Mouse (Mus musculus): Measurements from ENCODE around the gene Fbxl8. TPM values are rescaled to one million over a fixed set of nuclear protein-coding genes. Genes with fewer than 3 reads are reported as not detected.
A peak's percentile ranks its signal among the peaks of the same experiment; 100 is the strongest.
"Not testable (repeated sequence)": the region's sequence is repeated elsewhere in the genome, so short reads cannot be mapped to it uniquely, and the experiment has no call there.

The Fbxl8 gene
- total RNA-seq (2021): 1 to 10 TPM; 3.7 TPM

DNA sequence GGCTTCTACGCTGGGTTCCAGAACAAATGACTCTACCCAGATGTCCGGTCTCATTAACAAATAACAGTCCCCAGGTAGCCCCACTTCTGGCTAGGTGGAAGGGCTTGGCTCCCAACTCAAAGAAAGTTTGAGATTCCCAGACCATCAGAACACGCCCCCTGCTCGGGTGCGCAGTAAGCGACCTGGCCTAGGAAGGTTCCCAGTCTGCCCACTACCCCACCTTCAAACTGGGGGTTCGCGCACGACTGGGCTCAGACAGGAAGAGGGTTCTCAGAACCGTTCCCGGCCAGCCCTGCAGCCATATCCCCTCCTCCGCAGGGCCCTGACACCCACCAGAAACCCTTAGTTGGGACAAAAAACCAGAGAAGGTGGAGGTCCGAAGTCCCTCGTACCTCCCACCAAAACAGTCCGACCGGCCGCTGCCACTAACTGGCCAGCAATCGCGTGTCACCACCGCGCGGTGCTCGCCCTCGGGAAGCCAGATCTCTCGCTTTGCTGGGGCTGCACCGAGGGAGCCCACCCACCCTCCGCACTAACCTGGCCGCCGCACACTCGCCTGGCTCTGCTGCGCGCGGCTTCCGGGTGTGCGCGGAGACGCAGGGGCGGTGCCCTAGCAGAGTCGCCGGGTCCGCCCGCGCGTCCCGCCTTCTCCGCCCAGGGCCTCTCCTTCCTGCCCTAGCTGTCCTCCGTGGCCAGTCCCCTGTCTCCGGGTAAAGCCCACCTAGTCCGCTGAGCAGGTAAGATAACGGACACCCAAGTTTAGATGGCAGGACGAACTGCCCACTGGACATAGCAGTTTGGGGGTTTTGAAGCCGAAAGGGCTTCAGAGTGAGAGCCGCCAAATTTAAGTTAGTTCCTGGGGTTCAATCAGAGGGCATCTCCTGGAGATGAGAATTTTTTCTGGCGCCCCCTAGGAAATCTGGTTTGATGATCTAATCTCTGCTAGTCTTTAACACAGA lies at the start of gene Fbxl8, which contains the start of gene Tradd:
Fbxl8 (plus strand) TSS at position 625 of the 959 bp plus-strand sequence.
Tradd (minus strand) TSS at position 586 of the 959 bp plus-strand sequence.
- DNase-seq: peak; percentile 74

- DNase-seq: no peak
Measured at GRCm38 (mm10) chr8:105217926-105218522, 46.4 kb upstream of the Fbxl8 start.

DNA sequence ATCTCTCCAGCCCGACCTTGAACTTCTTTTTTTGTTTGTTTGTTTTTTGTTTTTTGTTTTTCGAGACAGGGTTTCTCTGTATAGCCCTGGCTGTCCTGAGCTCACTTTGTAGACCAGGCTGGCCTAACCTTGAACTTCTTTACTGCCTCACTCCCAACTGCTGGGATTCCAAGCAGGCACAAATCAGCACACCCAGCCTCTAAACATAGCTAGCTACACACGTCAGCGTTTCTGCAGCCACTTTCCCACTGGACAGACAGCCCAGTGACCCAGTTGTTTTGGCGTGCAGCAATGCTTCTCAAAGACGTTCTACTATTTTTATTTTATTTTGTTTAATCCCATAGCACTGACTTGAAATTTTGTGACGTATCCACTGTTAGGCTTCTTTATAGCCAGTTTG lies 40.6 kb upstream of the Fbxl8 start:
- DNase-seq: peak; percentile 12

- peak; percentile 98 for DNase-seq
Measured at GRCm38 (mm10) chr8:105224413-105225271, 39.8 kb upstream of the Fbxl8 start, which contains the start of gene D230025D16Rik. Gene D230025D16Rik (plus strand): TSS chr8:105225145.

GRCm38 (mm10) chr8:105225272-105225593 lies 39.2 kb upstream of the Fbxl8 start:
- no peak for DNase-seq

GRCm38 (mm10) chr8:105225917-105226316 lies 38.5 kb upstream of the Fbxl8 start:
- DNase-seq: no peak

DNA sequence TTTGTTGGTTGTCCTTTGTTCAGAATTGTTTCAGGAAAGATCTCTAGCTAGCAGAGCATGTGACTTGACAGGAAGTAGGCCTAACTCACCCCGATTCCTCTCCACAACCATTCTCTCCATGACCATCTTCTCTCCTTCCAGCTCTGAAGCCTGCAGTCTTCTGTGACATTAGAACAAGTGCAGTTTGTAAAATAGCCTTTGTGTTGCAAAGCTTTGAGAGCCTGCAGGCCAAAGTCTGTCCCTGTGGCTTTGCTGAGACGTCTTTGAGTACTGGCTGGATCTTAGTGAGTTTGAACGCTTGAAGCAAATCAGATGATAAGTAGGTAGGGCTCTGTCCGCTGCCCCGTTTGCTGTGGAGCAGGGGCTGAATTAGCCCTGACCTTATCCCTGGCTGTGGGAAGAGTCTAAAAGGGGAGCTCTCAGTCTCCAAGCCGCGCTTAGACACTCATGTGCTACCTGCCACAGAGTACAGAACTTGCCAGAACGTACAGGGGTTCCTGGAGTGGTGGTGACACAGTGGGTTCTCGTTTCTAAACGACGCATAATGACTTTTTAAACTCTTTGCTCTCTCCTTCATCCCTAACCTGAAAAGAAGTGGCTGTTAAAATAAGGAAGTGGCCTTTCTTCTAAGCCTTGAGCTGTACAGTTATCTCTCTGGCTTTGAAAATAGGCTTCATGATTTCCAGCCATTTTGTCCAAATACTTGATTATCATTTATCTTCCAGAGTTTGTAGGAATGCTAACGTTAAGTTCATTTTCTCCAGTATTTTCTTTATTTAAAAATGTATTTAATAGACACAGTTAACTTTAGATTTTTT lies 32.7 kb upstream of the Fbxl8 start:
- DNase-seq: no peak

- not testable (repeated sequence) for DNase-seq
Measured at GRCm38 (mm10) chr8:105232321-105232693, 32.1 kb upstream of the Fbxl8 start.

DNA sequence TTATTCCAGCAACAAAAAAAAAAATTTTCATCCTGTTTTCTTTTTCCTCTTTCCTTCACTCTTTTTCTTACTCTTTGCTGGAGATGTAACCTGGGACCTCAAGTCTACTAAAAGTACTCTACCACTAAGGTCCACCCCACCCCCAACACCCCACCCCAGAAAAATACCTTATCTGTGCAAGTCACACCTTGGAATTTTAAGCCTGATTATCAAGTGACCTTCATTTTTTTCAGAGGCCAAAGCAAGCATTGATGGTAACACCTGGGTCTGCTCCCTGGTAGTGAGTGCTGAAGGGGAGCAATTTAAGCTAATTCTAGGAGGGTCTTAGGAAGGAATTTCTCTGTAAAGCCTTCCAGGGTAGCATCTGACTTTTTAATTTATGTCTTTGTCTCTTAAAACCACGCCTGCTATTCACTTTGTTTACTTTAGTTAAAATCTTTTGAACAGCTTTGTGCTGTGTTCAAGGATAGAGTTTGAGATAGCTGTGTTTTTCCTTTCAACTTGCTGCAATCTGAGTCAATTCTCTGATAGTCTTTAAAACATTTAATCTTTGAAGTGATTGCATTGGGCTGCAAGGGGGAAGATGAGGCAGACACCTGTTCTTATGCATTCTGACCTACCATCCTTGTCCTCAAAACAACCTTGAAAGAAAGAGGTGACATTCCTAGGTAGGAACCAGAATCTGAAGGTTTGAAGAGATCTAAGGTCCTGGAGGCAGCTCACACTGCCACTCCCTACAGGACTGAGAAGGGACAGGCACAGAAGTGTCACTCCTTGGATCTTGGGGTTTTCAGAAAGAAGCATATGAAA lies 31.1 kb upstream of the Fbxl8 start:
- no peak for DNase-seq

DNA sequence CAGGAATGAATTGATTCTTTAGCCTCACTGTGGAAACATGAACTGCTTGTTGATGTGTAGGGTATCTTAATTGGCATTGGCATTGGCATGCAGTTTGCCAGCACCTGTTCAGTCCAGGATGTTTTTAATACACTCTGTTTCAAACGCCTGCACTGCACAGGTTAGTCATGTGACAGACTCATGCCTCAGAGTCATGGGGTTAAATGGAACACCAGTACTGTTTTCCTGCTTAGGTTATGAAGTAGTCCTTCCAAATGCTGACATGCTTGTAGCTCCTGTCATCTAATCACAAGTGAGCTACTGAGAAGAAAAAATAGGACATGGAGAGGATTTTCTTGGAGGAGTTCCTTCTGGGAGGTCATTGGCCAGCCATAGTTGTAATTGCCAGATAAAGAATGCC lies 29.2 kb upstream of the Fbxl8 start:
- DNase-seq: no peak

- no peak for DNase-seq
Measured at GRCm38 (mm10) chr8:105237442-105238142, 26.9 kb upstream of the Fbxl8 start.

GRCm38 (mm10) chr8:105241016-105241415 lies 23.4 kb upstream of the Fbxl8 start:
- DNase-seq: no peak

DNA sequence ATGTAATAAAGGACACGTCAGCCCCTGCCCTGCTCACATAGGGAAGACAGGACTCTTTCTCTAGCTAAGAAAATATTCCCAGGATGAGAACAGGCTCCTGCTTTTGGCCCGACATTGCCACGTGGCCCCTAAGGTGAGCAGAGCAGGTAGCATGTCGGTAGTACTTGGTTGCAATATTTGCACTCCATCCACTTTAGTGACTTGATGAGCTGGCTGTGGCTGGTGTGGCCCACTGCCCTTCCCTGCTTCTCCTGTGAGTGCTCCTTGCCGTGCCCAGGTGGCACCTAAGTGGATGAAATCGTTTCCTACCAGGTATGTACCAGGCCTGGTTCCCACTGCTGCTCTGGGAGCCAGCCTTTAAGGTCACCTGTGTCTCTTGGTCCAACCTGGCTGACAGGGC lies 12.5 kb upstream of the Fbxl8 start:
- DNase-seq: no peak

- no peak for DNase-seq
Measured at GRCm38 (mm10) chr8:105252680-105253537, 11.5 kb upstream of the Fbxl8 start.

GRCm38 (mm10) chr8:105253766-105254151 lies 10.7 kb upstream of the Fbxl8 start:
- DNase-seq: no peak

GRCm38 (mm10) chr8:105254152-105254965 lies 10.1 kb upstream of the Fbxl8 start:
- DNase-seq: peak; percentile 94

GRCm38 (mm10) chr8:105254966-105255350 lies 9.5 kb upstream of the Fbxl8 start, which contains the start of gene B3gnt9:
Gene B3gnt9 (minus strand): TSS chr8:105255153.
- peak; percentile 81 for DNase-seq
